10 mouse cellular contexts compared by ENCODE assay signal in the genomic region with DNA sequence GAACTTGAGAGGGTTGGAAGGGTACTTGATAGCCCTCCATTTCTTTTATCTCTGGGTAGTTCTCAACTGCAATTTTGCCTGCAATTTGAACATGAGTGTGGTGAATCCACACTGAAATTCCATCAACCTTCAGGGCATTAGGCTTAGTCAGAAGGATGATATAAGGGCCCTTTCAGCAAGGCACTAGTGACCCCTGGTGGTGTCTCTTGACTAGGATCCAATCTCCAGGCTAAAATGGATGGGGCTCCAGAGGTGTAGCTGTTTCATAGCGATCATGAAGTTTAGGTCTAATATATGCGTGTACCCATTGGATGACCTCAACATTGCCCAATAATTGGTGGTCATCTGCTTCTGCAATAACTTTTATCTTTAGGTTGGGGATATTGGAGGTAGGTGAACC.
DNase-seq lines count a peak whose midpoint lies in the region; ATAC-seq and TF ChIP-seq lines count a peak whose summit lies in the region.
"Had no signal": no experiment of that assay in that cellular context is flagged by ENCODE, and none has a peak within 500 bp of the region (broad histone marks: within the 10 kb centered on the region; RNA-seq: fewer than 3 reads in every experiment).

No protein-coding gene starts in this region.

- peak; percentile 49 for TF ChIP-seq CTCF in layer of hippocampus, adult 2 months (conservative IDR thresholded peaks at IDR 0.05)

- H3K9ac ChIP-seq in ES-E14 (ENCODE audit: insufficient read depth, low read depth, low read length, poor library complexity, severe bottlenecking) = no peak overlapping the region
- H3K9ac ChIP-seq in embryonic facial prominence, embryonic 14.5 days (ENCODE audit: low read depth, low read length) = no peak overlapping the region
- H3K9ac ChIP-seq: limb, embryonic 13.5 days had no signal

- no peaks in the 10 kb centered on the region for H3K4me1 ChIP-seq in ES-E14 (ENCODE audit: control insufficient read depth in 2 of 2, insufficient read depth in 2 of 2, low read length in 2 of 2, poor library complexity in 1 of 2)
- no peaks in the 10 kb centered on the region for H3K4me1 ChIP-seq in embryonic facial prominence, embryonic 14.5 days (ENCODE audit: control insufficient read depth, insufficient read depth, low read length)
- H3K4me1 ChIP-seq: limb, embryonic 13.5 days had no signal

- no peaks in the 10 kb centered on the region for H3K9me3 ChIP-seq in ES-E14 (ENCODE audit: control insufficient read depth, insufficient read depth, low read depth, low read length)
- H3K9me3 ChIP-seq in embryonic facial prominence, embryonic 14.5 days (ENCODE audit: control insufficient read depth, low read length) = no peaks in the 10 kb centered on the region
- H3K9me3 ChIP-seq: limb, embryonic 13.5 days had no signal

- H3K36me3 ChIP-seq in ES-E14 (ENCODE audit: control insufficient read depth, insufficient read depth, low read length, poor library complexity, severe bottlenecking) = no peaks in the 10 kb centered on the region
- H3K36me3 ChIP-seq in embryonic facial prominence, embryonic 14.5 days (ENCODE audit: control insufficient read depth, insufficient read depth, low read length) = no peaks in the 10 kb centered on the region
- H3K36me3 ChIP-seq: limb, embryonic 13.5 days had no signal

- no peak for ATAC-seq in embryonic facial prominence, embryonic 14.5 days (ENCODE audit: low read depth)
- no peak for ATAC-seq in megakaryocyte-erythroid progenitor cell, adult 5-6 weeks (replicated peaks; ENCODE audit: low FRiP score, low TSS enrichment, poor library complexity, severe bottlenecking)
- ATAC-seq: CD4-positive, CD25-positive, alpha-beta regulatory T cell, adult 4 months had no signal

- no peak overlapping the region for H3K4me3 ChIP-seq in layer of hippocampus, adult 2 months
- no peak overlapping the region for H3K4me3 ChIP-seq in ES-E14 (ENCODE audit: insufficient read depth in 1 of 2, low read depth in 1 of 2, low read length in 2 of 2, poor library complexity in 1 of 2, severe bottlenecking in 1 of 2)
- no peak overlapping the region for H3K4me3 ChIP-seq in embryonic facial prominence, embryonic 14.5 days (ENCODE audit: low read depth, low read length)
- H3K4me3 ChIP-seq: limb, embryonic 13.5 days had no signal

- in situ Hi-C loops in ES-E14 (cut with MboI; ENCODE audit: low sequenced_read_pairs in 2 of 2, unreplicated experiment in 2 of 2) = loop anchor here in 1 of 2 experiments (5.0 kb wide), 1 partner anchor 1190 kb away; no protein-coding TSS in a partner anchor

- no peaks in the 10 kb centered on the region for H3K27me3 ChIP-seq in embryonic facial prominence, embryonic 14.5 days (replicated peaks; ENCODE audit: control insufficient read depth, insufficient read depth, low read length)
- H3K27me3 ChIP-seq: limb, embryonic 13.5 days had no signal

- WGBS in embryonic facial prominence, embryonic 14.5 days = 76% methylated on average over 2 of the region's 2 CpGs

- peak; percentile 21 for DNase-seq in embryo, embryonic 10 days (ENCODE audit: low spot score)
- no peak for DNase-seq in embryo, embryonic 9.5 days (ENCODE audit: extremely low spot score)
- no peak for DNase-seq in layer of hippocampus, adult 2 months (ENCODE audit: low spot score in 2 of 2)
- DNase-seq in layer of hippocampus, adult 9-10 months (ENCODE audit: low spot score) = no peak
- peak; percentile 29 for DNase-seq in ES-E14 (ENCODE audit: low read depth, low spot score)
- peak; percentile 20 for DNase-seq in embryonic facial prominence, embryonic 14.5 days (ENCODE audit: low spot score)
- DNase-seq in spleen, postnatal 10 days (ENCODE audit: low spot score in 2 of 2) = no peak

- no peak overlapping the region for H3K27ac ChIP-seq in layer of hippocampus, adult 2 months
- no peak overlapping the region for H3K27ac ChIP-seq in ES-E14 (ENCODE audit: insufficient read depth, low read depth, low read length, poor library complexity, severe bottlenecking)
- H3K27ac ChIP-seq in embryonic facial prominence, embryonic 14.5 days (replicated peaks; ENCODE audit: low read depth, low read length) = no peak overlapping the region
- H3K27ac ChIP-seq: limb, embryonic 13.5 days had no signal

- no peak overlapping the region for H3K4me2 ChIP-seq in embryonic facial prominence, embryonic 14.5 days (ENCODE audit: low read depth, low read length)
- H3K4me2 ChIP-seq: limb, embryonic 13.5 days had no signal

TF ChIP-seq in ES-E14, 5 proteins besides CTCF, POLR2A, EP300 and RAD21:
- TF ChIP-seq ZC3H11A (IDR thresholded peaks at IDR 0.05; ENCODE audit: borderline replicate concordance, low read depth, low read length) (peak; percentile 51; the same call in 1 of the 2 replicates), CHD2 (IDR thresholded peaks at IDR 0.05; ENCODE audit: low read depth, low read length) (no peak), ZNF384 (IDR thresholded peaks at IDR 0.05; ENCODE audit: low read depth, low read length) (no peak)
TF ChIP-seq in ES-E14: peak in this region for 1.

Comparison
In these comparisons a context has a peak if more than half of its experiments do, and no peak if none do; other contexts are left out.
1. DNase-seq: peak in embryo, embryonic 10 days (single experiment), ES-E14 (single experiment) and embryonic facial prominence, embryonic 14.5 days (single experiment); none in embryo, embryonic 9.5 days (single experiment), layer of hippocampus, adult 2 months (0 of 2), layer of hippocampus, adult 9-10 months (single experiment) and spleen, postnatal 10 days (0 of 2).